Mouse (Mus musculus) olfactory bulb, adult 2 months (tissue): ENCODE measurements around the gene Daam1. TPM values are rescaled to one million over a fixed set of nuclear protein-coding genes. Genes with fewer than 3 reads are reported as not detected.

Source experiments
- H3K27ac ChIP-seq: fragments of 200-500 bp; 2 replicates; pipeline ENCODE4 v1.5.1; 2012; ENCODE audit warnings: low read depth, low read length; ENCODE audit not compliant: insufficient read depth
- H3K4me1 ChIP-seq: fragments of 200-500 bp; 2 replicates; pipeline ENCODE4 v1.6.1; 2012; ENCODE audit warnings: low read length; ENCODE audit not compliant: control insufficient read depth, insufficient read depth
- H3K4me3 ChIP-seq: fragments of 200-500 bp; 2 replicates; pipeline ENCODE4 v1.5.1; 2012; ENCODE audit warnings: mild to moderate bottlenecking, low read depth, low read length, moderate library complexity; ENCODE audit not compliant: insufficient read depth
- CTCF ChIP-seq: fragments of 200-500 bp; IDR thresholded peaks from 2 replicates; pipeline ENCODE4 v1.5.1; 2012; ENCODE audit warnings: low read depth, mild to moderate bottlenecking, low read length, moderate library complexity; ENCODE audit not compliant: insufficient read depth
- POLR2A ChIP-seq: fragments of 200-500 bp; IDR thresholded peaks from 2 replicates; pipeline ENCODE4 v1.6.1; 2012; ENCODE audit warnings: mild to moderate bottlenecking, low read depth, low read length, moderate library complexity; ENCODE audit not compliant: insufficient read depth
- WGBS: fragments of 180-500 bp; shearing (Covaris S2); methylation state at CpG from one replicate; pipeline ENCODE4 v1.1.7; 2018; 5-methylcytosine and 5-hydroxymethylcytosine counted together
- polyA plus RNA-seq: library from polyadenylated mRNA; stranded (reverse); fragments of >200 nt; gene quantifications from 2 replicates; pipeline ENCODE4 v1.2.4, GENCODE M21; 2012; ENCODE audit warnings: low replicate concordance; ENCODE audit not compliant: missing spikeins, insufficient read depth, insufficient read length

Daam1 gene
- polyA plus RNA-seq, 1 experiment: not detected

DNA sequence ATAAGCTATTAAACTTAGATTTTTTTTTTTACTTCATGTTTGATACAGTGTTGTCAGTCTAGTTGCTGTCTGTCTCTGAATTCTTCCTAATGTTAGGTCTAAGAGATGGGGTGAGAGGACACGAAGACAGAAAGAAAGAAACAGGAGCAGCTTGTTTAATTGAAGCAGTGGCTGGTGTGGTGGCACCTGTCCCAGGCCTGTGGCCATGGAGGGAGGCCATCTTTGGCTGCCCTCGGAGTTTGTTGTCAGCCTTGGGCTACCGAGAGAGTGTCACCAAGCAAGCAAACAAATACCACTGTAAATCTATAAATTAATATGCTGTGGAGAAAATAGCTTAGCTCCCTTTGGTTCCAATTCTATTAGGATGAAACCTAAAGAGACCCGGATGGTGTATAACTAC is 74.0 kb downstream of the Daam1 start:
- TF ChIP-seq CTCF (no peak), POLR2A (no peak)
- no peak overlapping the region for H3K27ac ChIP-seq

GRCm38 (mm10) chr12:71905640-71906320 is 74.9 kb downstream of the Daam1 start:
- TF ChIP-seq CTCF: no peak
- no peak for TF ChIP-seq POLR2A
- Histone ChIP-seq H3K4me3 (no peak overlapping the region), H3K27ac (peak overlapping the region; percentile 53), H3K4me1 (peaks cover 20% of the 10 kb centered on the region)
- WGBS: 46% methylated on average over 13 of the region's 13 CpGs

More for the DNA sequence above, 74.0 kb downstream of the Daam1 start:
- Histone ChIP-seq H3K4me3 (no peak overlapping the region), H3K4me1 (peaks cover 15% of the 10 kb centered on the region)
- 72% methylated on average over 4 of the region's 4 CpGs for WGBS

GRCm38 (mm10) chr12:71906582-71907267 is 75.8 kb downstream of the Daam1 start:
- Histone ChIP-seq H3K27ac (peak overlapping the region; percentile 53), H3K4me1 (peaks cover 20% of the 10 kb centered on the region), H3K4me3 (no peak overlapping the region)
- WGBS: 78% methylated on average over 12 of the region's 12 CpGs
- TF ChIP-seq CTCF (no peak), POLR2A (no peak)

DNA sequence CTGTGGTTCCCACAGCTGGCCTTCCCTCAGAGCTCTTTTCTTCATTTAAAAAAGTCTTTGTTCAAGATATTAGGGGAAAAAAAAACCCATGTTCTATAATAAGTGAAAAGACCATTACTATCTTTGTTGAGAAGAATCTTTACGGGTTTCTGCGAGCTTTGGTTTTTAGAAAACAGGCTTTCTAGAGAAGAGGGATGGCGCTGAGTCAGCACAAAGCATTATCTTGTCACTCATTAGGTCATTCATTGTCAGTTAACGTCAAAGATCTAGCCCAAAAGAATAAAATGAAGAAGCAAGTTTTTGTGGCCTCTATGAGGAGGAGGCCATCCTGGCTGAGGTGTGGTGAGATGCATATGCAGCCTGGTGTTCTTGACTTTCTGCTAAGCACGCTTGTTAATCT is 78.1 kb downstream of the Daam1 start:
- TF ChIP-seq POLR2A: no peak
- TF ChIP-seq CTCF: no peak
- Histone ChIP-seq H3K4me1 (peaks cover 18% of the 10 kb centered on the region), H3K4me3 (no peak overlapping the region), H3K27ac (no peak overlapping the region)
- WGBS: 85% methylated on average over 5 of the region's 5 CpGs

DNA sequence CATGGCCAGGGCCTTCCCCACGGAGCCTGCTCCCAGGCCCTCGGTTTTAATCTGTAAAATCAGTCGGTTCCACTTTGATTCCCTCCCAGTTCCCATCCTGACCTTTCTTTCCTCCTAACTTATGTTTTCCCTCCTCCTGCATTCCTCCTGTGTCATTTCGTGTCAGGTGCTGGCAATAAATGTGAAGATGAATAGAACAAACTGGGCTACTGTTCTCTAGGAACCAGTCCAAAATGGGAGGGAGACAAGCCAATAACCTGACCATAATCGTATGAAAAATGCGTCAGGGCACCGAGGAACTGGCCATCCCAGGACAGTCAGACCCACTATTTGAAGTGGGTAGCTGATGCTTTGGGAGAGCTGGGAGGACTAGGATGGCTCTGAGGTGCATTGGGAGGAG is 79.4 kb downstream of the Daam1 start:
- Histone ChIP-seq H3K4me3 (no peak overlapping the region), H3K4me1 (peaks cover 16% of the 10 kb centered on the region), H3K27ac (peak overlapping the region; percentile 22; the same call in 1 of the 2 replicates)
- 50% methylated on average over 7 of the region's 7 CpGs for WGBS
- TF ChIP-seq POLR2A (no peak), CTCF (no peak)

- TF ChIP-seq POLR2A: no peak
- TF ChIP-seq CTCF: no peak
- Histone ChIP-seq H3K4me1 (peaks cover 7% of the 10 kb centered on the region; the same call in 1 of the 2 replicates), H3K27ac (no peak overlapping the region), H3K4me3 (no peak overlapping the region)
- WGBS: 76% methylated on average over 1 of the region's 1 CpGs
Measured at GRCm38 (mm10) chr12:71912262-71912661, 81.4 kb downstream of the Daam1 start.

GRCm38 (mm10) chr12:71919156-71919555 is 88.3 kb downstream of the Daam1 start:
- whole genome bisulfite sequencing: 74% methylated on average over 4 of the region's 4 CpGs
- Histone ChIP-seq H3K4me3 (no peak overlapping the region), H3K4me1 (peaks cover 8% of the 10 kb centered on the region), H3K27ac (no peak overlapping the region)
- no peak for TF ChIP-seq POLR2A
- TF ChIP-seq CTCF: no peak

GRCm38 (mm10) chr12:71919962-71920361 is 89.1 kb downstream of the Daam1 start:
- no peak for TF ChIP-seq CTCF
- TF ChIP-seq POLR2A: no peak
- Histone ChIP-seq H3K4me1 (peaks cover 8% of the 10 kb centered on the region), H3K4me3 (no peak overlapping the region), H3K27ac (no peak overlapping the region)
- 46% methylated on average over 3 of the region's 3 CpGs for WGBS

GRCm38 (mm10) chr12:71922827-71923381 is 92.0 kb downstream of the Daam1 start:
- no peak overlapping the region for H3K4me3 ChIP-seq
- TF ChIP-seq CTCF (no peak), POLR2A (no peak)

More at GRCm38 (mm10) chr12:71922827-71923381, 92.0 kb downstream of the Daam1 start:
- peaks cover 8% of the 10 kb centered on the region for H3K4me1 ChIP-seq
- H3K27ac ChIP-seq: no peak overlapping the region
- WGBS: 67% methylated on average over 5 of the region's 5 CpGs
